In the genomic region with DNA sequence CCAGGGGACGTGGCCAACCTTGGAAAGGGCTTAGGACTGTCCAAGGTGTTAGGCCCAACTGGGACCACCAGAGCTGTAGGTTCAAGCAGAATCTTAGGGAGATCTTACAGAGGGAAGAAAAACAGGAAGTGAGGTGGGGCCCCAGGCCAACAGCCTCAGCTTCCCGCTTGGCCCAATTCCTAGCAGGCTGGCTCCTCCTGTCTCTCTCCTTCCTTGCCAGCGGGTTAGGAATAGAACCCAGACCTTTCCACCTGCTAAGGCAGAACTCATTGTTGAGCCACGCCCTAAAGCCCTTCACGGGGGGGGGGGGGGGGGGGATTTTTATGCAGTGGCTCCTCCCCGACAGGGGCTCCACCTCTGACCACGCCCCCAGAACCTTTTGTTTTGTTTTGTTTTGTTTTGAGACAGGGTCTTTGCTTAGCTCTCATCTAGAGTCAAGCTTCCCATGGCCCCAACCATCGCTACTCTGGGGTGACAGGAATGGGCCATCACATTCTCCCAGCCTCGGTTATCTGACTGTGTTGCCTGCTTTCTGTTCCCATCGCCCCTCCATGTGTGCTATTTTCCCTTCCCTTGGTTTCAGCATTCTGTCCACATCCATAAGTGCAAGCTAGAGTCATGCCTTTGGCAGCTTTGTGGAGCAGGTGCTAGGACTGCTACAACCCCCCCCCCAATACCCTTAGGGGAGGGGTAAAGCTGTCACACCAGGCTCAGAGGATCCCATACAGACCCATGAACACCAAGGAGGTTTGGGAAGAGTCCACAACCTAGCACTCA, we compare ENCODE assay signal across 8 mouse cellular contexts. TPM values are rescaled to one million over a fixed set of nuclear protein-coding genes. Genes with fewer than 3 reads are reported as not detected.
DNase-seq lines count a peak whose midpoint lies in the region; ATAC-seq and TF ChIP-seq lines count a peak whose summit lies in the region.

No protein-coding gene starts in this region.

- H3K27me3 ChIP-seq in CH12.LX (replicated peaks), result no peaks in the 10 kb centered on the region
- no peaks in the 10 kb centered on the region for H3K27me3 ChIP-seq in forebrain, embryonic 12.5 days
- H3K27me3 ChIP-seq in midbrain, embryonic 11.5 days (ENCODE audit: control insufficient read depth, insufficient read depth, low read length), result no peaks in the 10 kb centered on the region

- H3K36me3 ChIP-seq in CH12.LX (replicated peaks in 1 of 2; ENCODE audit: control insufficient read depth in 1 of 2, insufficient read depth in 1 of 2, low read length in 1 of 2), result peaks cover 2 to 21% of the 10 kb centered on the region in 2 experiments
- peaks cover 10% of the 10 kb centered on the region for H3K36me3 ChIP-seq in forebrain, embryonic 12.5 days (replicated peaks)
- no peaks in the 10 kb centered on the region for H3K36me3 ChIP-seq in midbrain, embryonic 11.5 days (ENCODE audit: control insufficient read depth, insufficient read depth, low read length)

- no peak for TF ChIP-seq EP300 in CH12.LX (IDR thresholded peaks at IDR 0.05; ENCODE audit: low read length)

- peak; percentile 62 for DNase-seq in cerebellum, adult 9-10 months
- no peak for DNase-seq in CH12.LX (ENCODE audit: extremely low read depth)
- DNase-seq in kidney, postnatal 10 days, result peak; percentile 79
- no peak for DNase-seq in midbrain, embryonic 11.5 days (ENCODE audit: low spot score, missing footprints)
- DNase-seq in frontal cortex, postnatal 10 days (ENCODE audit: low spot score in 2 of 2), result no peak
- no peak for DNase-seq in left cerebral cortex, adult 9 months (ENCODE audit: low spot score in 2 of 2)

- H3K4me3 ChIP-seq in CH12.LX (replicated peaks in 1 of 3; ENCODE audit: low read depth in 2 of 3, low read length in 2 of 3, poor library complexity in 1 of 3), result peak overlapping the region; percentile 72 to 95 (median 75)
- H3K4me3 ChIP-seq in forebrain, embryonic 12.5 days (replicated peaks), result 0 out of 2 replicates have a peak overlapping the region, but pooled peaks have one; percentile 11
- no peak overlapping the region for H3K4me3 ChIP-seq in midbrain, embryonic 11.5 days (ENCODE audit: low read depth, low read length)

- H3K4me1 ChIP-seq in CH12.LX (ENCODE audit: control insufficient read depth in 1 of 2, insufficient read depth in 2 of 2), result peaks cover 26 to 71% of the 10 kb centered on the region in 2 experiments
- H3K4me1 ChIP-seq in forebrain, embryonic 12.5 days, result peaks cover 51% of the 10 kb centered on the region
- H3K4me1 ChIP-seq in midbrain, embryonic 11.5 days (ENCODE audit: control insufficient read depth, insufficient read depth, low read length), result peaks cover 32% of the 10 kb centered on the region

- WGBS in forebrain, embryonic 12.5 days, result 52% methylated on average over 9 of the region's 10 CpGs
- 51% methylated on average over 10 of the region's 10 CpGs for WGBS in midbrain, embryonic 11.5 days

- in situ Hi-C loops in CH12.LX (cut with MboI; ENCODE audit: low pct_ligation_motif_present, low pct_unique_long_range_greater_than_20kb, low sequenced_read_pairs), result loop anchor here (25.0 kb wide), 1 partner anchor 241 kb away; the partner anchor contains the start of gene Tcf3

- H3K9me3 ChIP-seq in CH12.LX (replicated peaks; ENCODE audit: low read length), result no peaks in the 10 kb centered on the region
- H3K9me3 ChIP-seq in forebrain, embryonic 12.5 days, result no peaks in the 10 kb centered on the region
- no peaks in the 10 kb centered on the region for H3K9me3 ChIP-seq in midbrain, embryonic 11.5 days (ENCODE audit: control insufficient read depth, low read length)

- H3K9ac ChIP-seq in CH12.LX (ENCODE audit: insufficient read depth, low read depth), result peak overlapping the region; percentile 93
- peak overlapping the region; percentile 99; the same call in 1 of the 2 replicates for H3K9ac ChIP-seq in forebrain, embryonic 12.5 days
- peak overlapping the region; percentile 20 for H3K9ac ChIP-seq in midbrain, embryonic 11.5 days (ENCODE audit: low read length)

- peaks cover 22% of the 10 kb centered on the region for H3K79me2 ChIP-seq in CH12.LX (replicated peaks; ENCODE audit: control insufficient read depth, extremely low read depth, insufficient read depth, poor library complexity, severe bottlenecking)

- TF ChIP-seq RAD21 in CH12.LX (IDR thresholded peaks at IDR 0.05; ENCODE audit: low read depth, low read length), result no peak

- dilution Hi-C loops in CH12.LX (cut with MboI; ENCODE audit: extremely low pct_ligation_motif_present, extremely low pct_unique_long_range_greater_than_20kb, low sequenced_read_pairs), result no loop called here

- peak overlapping the region; percentile 98 for H3K27ac ChIP-seq in CH12.LX (ENCODE audit: insufficient read depth, low read depth)
- peak overlapping the region; percentile 98 for H3K27ac ChIP-seq in forebrain, embryonic 12.5 days
- H3K27ac ChIP-seq in midbrain, embryonic 11.5 days (ENCODE audit: low read depth, low read length), result no peak overlapping the region; the same call in 1 of the 2 replicates

- TF ChIP-seq CTCF in CH12.LX (conservative IDR thresholded peaks at IDR 0.05 in 1 of 2, IDR thresholded peaks at IDR 0.05 in 1 of 2; ENCODE audit: low read depth in 2 of 2, low read length in 2 of 2), result no peak

- no peak for ATAC-seq in cerebellum, adult (ENCODE audit: insufficient number of reproducible peaks, low FRiP score, low TSS enrichment)
- no peak for ATAC-seq in forebrain, embryonic 12.5 days (ENCODE audit: low FRiP score)
- ATAC-seq in midbrain, embryonic 11.5 days (ENCODE audit: low FRiP score), result no peak

- no peak for TF ChIP-seq POLR2A in CH12.LX (IDR thresholded peaks at IDR 0.05; ENCODE audit: low read depth, low read length)

- peak overlapping the region; percentile 77 for H3K4me2 ChIP-seq in CH12.LX (ENCODE audit: insufficient read depth, low read depth, poor library complexity, severe bottlenecking)
- peak overlapping the region; percentile 73 for H3K4me2 ChIP-seq in forebrain, embryonic 12.5 days
- no peak overlapping the region for H3K4me2 ChIP-seq in midbrain, embryonic 11.5 days

TF ChIP-seq in CH12.LX, 34 proteins besides CTCF, POLR2A, EP300 and RAD21:
- no peak for TF ChIP-seq MAZ (IDR thresholded peaks at IDR 0.05; ENCODE audit: low read depth, low read length)
- TF ChIP-seq IRF4 (IDR thresholded peaks at IDR 0.05; ENCODE audit: low read depth, low read length), result no peak
- no peak for TF ChIP-seq PAX5 (IDR thresholded peaks at IDR 0.05; ENCODE audit: low read length)

RNA-seq across cellular contexts. Expression of gene Mknk2, which starts 0.9 kb away (rescaled TPM):
- total RNA-seq in CH12.LX (2012; rRNA removed) (91.5 and 110 TPM in 2 replicates), CH12.LX (2014; rRNA removed) (121 and 138 TPM in 2 replicates)
- polyA plus RNA-seq in CH12.LX (2012; ENCODE audit: insufficient read length, low read depth), result 175 and 199 TPM in 2 replicates
- polyA plus RNA-seq in forebrain, embryonic 12.5 days (2016; fragmentation: Nextera tagmentation; extraction: Ambion mirVana), result 74.4 and 75.4 TPM in 2 replicates
- polyA plus RNA-seq in midbrain, embryonic 11.5 days (2014; fragmentation: Nextera tagmentation; extraction: Ambion mirVana), result 42.0 and 49.4 TPM in 2 replicates

RNA-seq across cellular contexts. Expression of gene Btbd2, which starts 21.9 kb away (rescaled TPM):
- total RNA-seq in CH12.LX (2012; rRNA removed), result 19.3 and 26.2 TPM in 2 replicates
- 10.0 and 11.1 TPM in 2 replicates for total RNA-seq in CH12.LX (2014; rRNA removed)
- 18.8 and 19.4 TPM in 2 replicates for polyA plus RNA-seq in CH12.LX (2012; ENCODE audit: insufficient read length, low read depth)
- polyA plus RNA-seq in forebrain, embryonic 12.5 days (2016; fragmentation: Nextera tagmentation; extraction: Ambion mirVana), result 84.3 and 85.1 TPM in 2 replicates
- 43.8 and 51.7 TPM in 2 replicates for polyA plus RNA-seq in midbrain, embryonic 11.5 days (2014; fragmentation: Nextera tagmentation; extraction: Ambion mirVana)

RNA-seq across cellular contexts. Expression of gene Mob3a, which starts 23.0 kb away (rescaled TPM):
- total RNA-seq in CH12.LX (2012; rRNA removed) (56.9 and 71.7 TPM in 2 replicates), CH12.LX (2014; rRNA removed) (65.2 and 71.4 TPM in 2 replicates)
- 75.0 and 84.2 TPM in 2 replicates for polyA plus RNA-seq in CH12.LX (2012; ENCODE audit: insufficient read length, low read depth)
- 52.4 and 54.1 TPM in 2 replicates for polyA plus RNA-seq in forebrain, embryonic 12.5 days (2016; fragmentation: Nextera tagmentation; extraction: Ambion mirVana)
- polyA plus RNA-seq in midbrain, embryonic 11.5 days (2014; fragmentation: Nextera tagmentation; extraction: Ambion mirVana), result 50.2 and 52.7 TPM in 2 replicates

RNA-seq across cellular contexts. Expression of gene Izumo4, which starts 23.2 kb away (rescaled TPM):
- 8.1 and 9.6 TPM in 2 replicates for total RNA-seq in CH12.LX (2012; rRNA removed)
- 2.7 and 4.3 TPM in 2 replicates for total RNA-seq in CH12.LX (2014; rRNA removed)
- 5.9 TPM in 2 replicates for polyA plus RNA-seq in CH12.LX (2012; ENCODE audit: insufficient read length, low read depth)
- polyA plus RNA-seq in forebrain, embryonic 12.5 days (2016; fragmentation: Nextera tagmentation; extraction: Ambion mirVana), result 20.6 and 21.6 TPM in 2 replicates
- polyA plus RNA-seq in midbrain, embryonic 11.5 days (2014; fragmentation: Nextera tagmentation; extraction: Ambion mirVana), result 6.7 and 6.9 TPM in 2 replicates

RNA-seq across cellular contexts. Expression of gene Csnk1g2, which starts 56.2 kb away (rescaled TPM):
- total RNA-seq in CH12.LX (2012; rRNA removed), result 44.1 and 50.3 TPM in 2 replicates
- total RNA-seq in CH12.LX (2014; rRNA removed), result 44.3 and 50.1 TPM in 2 replicates
- 55.9 and 59.0 TPM in 2 replicates for polyA plus RNA-seq in CH12.LX (2012; ENCODE audit: insufficient read length, low read depth)
- polyA plus RNA-seq in forebrain, embryonic 12.5 days (2016; fragmentation: Nextera tagmentation; extraction: Ambion mirVana), result 146 and 161 TPM in 2 replicates
- polyA plus RNA-seq in midbrain, embryonic 11.5 days (2014; fragmentation: Nextera tagmentation; extraction: Ambion mirVana), result 73.6 and 86.9 TPM in 2 replicates

Comparison
In these comparisons a context has a peak if more than half of its experiments do, and no peak if none do; other contexts are left out.
1. DNase-seq: peak in cerebellum, adult 9-10 months (single experiment) and kidney, postnatal 10 days (single experiment); none in CH12.LX (single experiment), midbrain, embryonic 11.5 days (single experiment), frontal cortex, postnatal 10 days (0 of 2) and left cerebral cortex, adult 9 months (0 of 2).
2. H3K9ac ChIP-seq: peak in every context shown above with its lines; median percentile 99 in forebrain, embryonic 12.5 days; 93 in CH12.LX; 20 in midbrain, embryonic 11.5 days.